Mouse (Mus musculus) erythroblast, embryonic 14.5 days (primary cell): ENCODE measurements around the gene Cacna1c. TPM values are rescaled to one million over a fixed set of nuclear protein-coding genes. Genes with fewer than 3 reads are reported as not detected.

ENCODE experiments used
- H3K27me3 ChIP-seq: 2 replicates; pipeline ENCODE4 v1.6.1; 2012; ENCODE audit warnings: inconsistent platforms; ENCODE audit not compliant: control insufficient read depth
- H3K36me3 ChIP-seq: 2 replicates; pipeline ENCODE4 v1.6.1; 2012; ENCODE audit warnings: mild to moderate bottlenecking, inconsistent platforms; ENCODE audit not compliant: control insufficient read depth
- H3K4me1 ChIP-seq: 2 replicates; pipeline ENCODE4 v1.6.1; 2012; ENCODE audit warnings: inconsistent platforms; ENCODE audit not compliant: control insufficient read depth
- H3K4me3 ChIP-seq: replicated peaks from 2 replicates; pipeline ENCODE3; 2012; ENCODE audit warnings: moderate library complexity, mild to moderate bottlenecking, inconsistent platforms
- H3K9me3 ChIP-seq: 2 replicates; pipeline ENCODE4 v1.6.1; 2012; ENCODE audit warnings: low read length, inconsistent platforms, mixed read lengths; ENCODE audit not compliant: control insufficient read depth
- GATA1 ChIP-seq: IDR thresholded peaks from 2 replicates; pipeline ENCODE4 v1.6.1; 2012; ENCODE audit warnings: low read length, inconsistent platforms, mixed read lengths
- TAL1 ChIP-seq: IDR thresholded peaks from 3 replicates; pipeline ENCODE4 v1.6.1; 2012; ENCODE audit warnings: low read length, inconsistent platforms, mixed read lengths
- polyA plus RNA-seq: library from polyadenylated mRNA; stranded (reverse); fragments of >175 nt; gene quantifications from 2 replicates; pipeline ENCODE4 v1.2.3, GENCODE M21; 2012

Gene Cacna1c
- polyA plus RNA-seq, 1 experiment = 0.14 TPM

GRCm38 (mm10) chr6:119180188-119180587 is 16.0 kb downstream of the Cacna1c start:
- TF ChIP-seq GATA1 (no peak), TAL1 (no peak)
- no peaks in the 10 kb centered on the region for H3K9me3 ChIP-seq
- H3K4me1 ChIP-seq = peaks cover 21% of the 10 kb centered on the region
- H3K27me3 ChIP-seq = no peaks in the 10 kb centered on the region
- no peak overlapping the region for H3K4me3 ChIP-seq
- H3K36me3 ChIP-seq = peaks cover 25% of the 10 kb centered on the region

DNA sequence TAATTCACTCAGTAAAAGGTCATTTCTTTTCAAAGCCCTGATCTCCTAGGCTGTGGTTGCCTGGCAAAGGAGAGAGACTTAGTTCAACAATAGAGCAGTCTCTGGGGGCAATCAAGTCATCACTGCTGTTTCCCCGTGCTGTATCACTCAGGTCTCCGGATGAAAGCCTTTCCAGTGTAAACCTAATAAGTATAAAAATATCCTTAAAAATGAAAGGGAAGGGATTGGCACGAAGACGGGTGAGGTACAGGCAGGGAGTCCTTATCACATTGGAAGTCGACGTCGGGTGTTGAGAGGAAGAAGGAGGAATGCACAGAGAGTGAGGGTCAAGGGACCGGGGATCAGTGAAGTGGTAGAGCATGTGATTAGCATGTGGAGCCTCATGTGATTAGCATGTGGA is 19.1 kb downstream of the Cacna1c start:
- Histone ChIP-seq H3K4me1 (peaks cover 29% of the 10 kb centered on the region), H3K27me3 (no peaks in the 10 kb centered on the region), H3K4me3 (no peak overlapping the region), H3K36me3 (peaks cover 8% of the 10 kb centered on the region), H3K9me3 (no peaks in the 10 kb centered on the region)
- no peak for TF ChIP-seq GATA1
- no peak for TF ChIP-seq TAL1

DNA sequence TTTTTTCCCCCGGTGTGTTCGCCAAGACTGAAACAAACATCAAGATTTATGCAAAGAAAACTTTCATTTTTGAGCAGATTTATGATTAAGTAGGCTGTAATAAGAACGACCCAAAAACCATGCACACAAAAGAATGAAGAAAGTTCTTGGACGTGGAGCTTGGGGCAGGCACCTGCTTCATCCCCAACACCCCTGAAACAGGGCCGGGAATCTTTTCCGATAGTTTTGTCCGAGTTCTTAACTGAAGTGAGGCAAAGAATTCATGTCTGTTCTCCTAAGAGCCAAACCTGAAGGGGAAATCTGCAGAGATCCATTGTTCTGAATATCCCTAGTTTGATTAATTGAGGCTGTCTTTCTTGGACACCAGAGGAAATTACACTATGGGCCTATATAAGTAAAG is 20.1 kb downstream of the Cacna1c start:
- Histone ChIP-seq H3K27me3 (no peaks in the 10 kb centered on the region), H3K36me3 (peaks cover 7% of the 10 kb centered on the region), H3K4me3 (peak overlapping the region; percentile 94), H3K9me3 (no peaks in the 10 kb centered on the region), H3K4me1 (peaks cover 31% of the 10 kb centered on the region)
- TF ChIP-seq TAL1 (no peak), GATA1 (no peak)

DNA sequence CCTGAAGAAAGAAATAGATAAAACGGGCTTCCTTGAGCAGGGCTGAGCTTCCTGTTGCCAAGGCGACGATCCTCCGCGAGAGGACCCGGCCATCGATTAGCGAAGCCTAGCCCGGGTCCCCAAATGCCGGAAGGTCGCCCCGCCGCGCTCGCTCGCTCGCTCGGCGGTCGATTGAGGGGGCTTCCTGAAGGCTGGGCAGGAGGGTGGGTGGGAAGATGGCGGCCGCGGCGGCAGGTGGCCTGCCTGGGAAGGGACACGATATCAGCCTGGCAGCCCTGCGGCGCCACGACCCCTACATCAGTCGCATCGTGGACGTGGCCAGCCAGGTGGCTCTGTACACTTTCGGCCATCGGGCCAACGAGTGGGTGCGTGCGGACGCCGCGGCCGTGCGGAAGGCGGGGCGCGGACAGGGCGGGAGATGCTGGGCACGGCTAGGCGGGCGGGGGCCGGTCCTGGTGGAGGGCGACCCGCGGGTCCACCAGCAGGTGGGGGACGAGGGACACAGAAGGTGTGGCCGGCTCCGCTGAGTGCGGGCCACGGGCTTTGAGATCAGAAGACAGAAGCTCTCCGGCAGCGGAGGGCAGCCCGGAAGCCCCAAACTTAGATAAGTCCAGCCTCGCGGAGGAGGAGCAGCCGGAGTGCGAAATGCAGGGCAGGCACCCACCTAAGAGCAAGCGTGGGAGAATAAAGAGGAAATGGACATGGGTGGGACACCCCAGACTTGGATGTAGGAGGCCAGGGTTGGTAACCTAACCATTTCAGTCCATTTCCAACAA is 21.0 kb downstream of the Cacna1c start, which contains the start of gene Dcp1b:
Gene Dcp1b (plus strand): TSS at position 176 of the 776 bp plus-strand sequence.
- Histone ChIP-seq H3K27me3 (no peaks in the 10 kb centered on the region), H3K9me3 (no peaks in the 10 kb centered on the region), H3K4me3 (peak within 1 kb of the TSS; percentile 94), H3K4me1 (peaks cover 31% of the 10 kb centered on the region), H3K36me3 (peaks cover 7% of the 10 kb centered on the region)
- TF ChIP-seq GATA1 (no peak), TAL1 (no peak)

GRCm38 (mm10) chr6:119174307-119175074 is 21.7 kb downstream of the Cacna1c start:
- Histone ChIP-seq H3K4me1 (peaks cover 31% of the 10 kb centered on the region), H3K4me3 (peak overlapping the region; percentile 94), H3K36me3 (peaks cover 4% of the 10 kb centered on the region; the same call in 1 of the 2 replicates), H3K27me3 (no peaks in the 10 kb centered on the region), H3K9me3 (no peaks in the 10 kb centered on the region)
- TF ChIP-seq GATA1 = no peak

DNA sequence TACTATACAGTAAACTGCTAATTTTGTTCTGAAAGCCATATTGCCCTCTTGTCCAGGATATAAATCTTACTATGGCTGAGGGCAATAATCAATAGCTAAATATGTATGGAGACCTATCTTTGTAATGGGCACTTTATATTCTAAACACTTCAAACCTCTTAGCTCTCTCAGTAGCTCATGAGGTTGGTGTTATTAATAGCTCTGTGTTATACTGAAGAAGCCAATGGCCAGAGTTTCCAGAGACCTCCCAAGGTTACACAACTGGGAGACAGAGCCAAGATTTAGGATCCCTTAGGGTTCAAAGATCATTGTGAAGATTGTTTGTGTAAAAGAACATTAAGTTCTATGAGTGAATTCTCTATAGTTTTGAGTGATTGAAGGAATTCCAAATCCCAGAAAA is 30.5 kb downstream of the Cacna1c start:
- no peaks in the 10 kb centered on the region for H3K36me3 ChIP-seq
- no peak overlapping the region for H3K4me3 ChIP-seq
- TF ChIP-seq TAL1 (no peak), GATA1 (no peak)
- H3K27me3 ChIP-seq = no peaks in the 10 kb centered on the region
- no peaks in the 10 kb centered on the region for H3K9me3 ChIP-seq
- no peaks in the 10 kb centered on the region for H3K4me1 ChIP-seq

DNA sequence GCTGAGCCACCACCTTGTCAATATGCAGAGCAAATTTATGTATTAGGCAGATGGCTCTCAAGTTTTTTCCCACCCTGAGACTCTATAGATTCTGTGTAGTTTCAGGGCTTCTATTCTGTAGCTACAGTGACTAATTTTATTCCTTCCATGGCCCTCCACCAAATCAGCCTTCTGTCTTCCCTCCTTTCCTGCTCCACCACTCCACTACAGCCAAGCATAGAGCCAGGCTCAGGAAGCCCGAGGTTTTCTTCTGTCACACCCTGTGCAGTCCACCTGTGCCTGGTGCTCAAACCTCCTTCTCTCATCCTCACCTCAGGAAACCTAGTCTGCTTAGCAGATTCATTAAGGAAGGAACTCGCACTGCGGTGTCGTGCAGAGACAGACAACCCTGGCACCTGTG is 51.1 kb downstream of the Cacna1c start:
- Histone ChIP-seq H3K9me3 (no peaks in the 10 kb centered on the region), H3K36me3 (no peaks in the 10 kb centered on the region), H3K4me3 (no peak overlapping the region), H3K27me3 (no peaks in the 10 kb centered on the region), H3K4me1 (no peaks in the 10 kb centered on the region)
- TF ChIP-seq GATA1 = no peak
- TF ChIP-seq TAL1 = no peak

DNA sequence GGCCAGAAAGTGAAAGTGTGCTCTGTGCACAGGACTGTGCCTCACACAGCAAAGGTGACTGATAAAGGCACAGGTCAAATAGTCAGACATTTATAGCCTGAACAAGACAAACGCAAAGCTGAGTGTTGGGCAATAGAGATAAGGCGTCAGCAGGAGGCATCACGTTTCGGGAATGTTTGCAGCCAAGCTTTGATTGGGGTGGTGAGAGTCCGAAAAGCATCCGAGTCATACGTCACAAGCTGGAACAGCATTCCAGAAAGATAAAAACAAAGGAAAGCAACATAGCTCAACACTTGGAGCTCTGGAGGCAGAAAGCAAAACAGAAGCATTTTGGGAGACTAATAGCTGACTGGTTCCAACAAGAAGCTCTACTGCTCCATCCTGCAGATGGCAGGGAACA is 56.7 kb downstream of the Cacna1c start:
- Histone ChIP-seq H3K9me3 (no peaks in the 10 kb centered on the region), H3K36me3 (no peaks in the 10 kb centered on the region)
- TF ChIP-seq TAL1 (no peak), GATA1 (no peak)

DNA sequence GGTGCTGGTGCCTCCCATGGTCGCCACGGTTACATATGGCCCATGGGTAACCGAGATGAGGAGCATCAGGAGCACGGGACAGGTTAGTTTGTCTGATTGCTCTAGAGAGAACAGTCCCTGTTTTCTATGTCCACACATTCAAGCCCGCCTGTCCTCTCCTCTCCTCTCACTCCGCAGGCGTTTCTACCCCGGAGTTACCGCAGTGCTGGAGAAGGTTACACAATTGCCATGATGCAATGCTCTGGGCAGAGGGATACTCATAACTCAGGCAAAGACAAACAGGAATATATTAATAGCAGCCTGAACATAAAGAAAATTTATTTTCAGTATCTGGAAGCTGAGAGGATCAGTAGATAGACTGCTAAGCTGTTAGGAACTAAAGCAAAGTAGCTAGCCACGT is 58.5 kb downstream of the Cacna1c start:
- Histone ChIP-seq H3K27me3 (no peaks in the 10 kb centered on the region), H3K9me3 (no peaks in the 10 kb centered on the region)
- TF ChIP-seq GATA1 (no peak), TAL1 (peak; percentile 11; the same call in 1 of the 3 replicates)

More for the DNA sequence above, 56.7 kb downstream of the Cacna1c start:
- H3K4me3 ChIP-seq = no peak overlapping the region
- H3K4me1 ChIP-seq = no peaks in the 10 kb centered on the region
- H3K27me3 ChIP-seq = no peaks in the 10 kb centered on the region

More for the DNA sequence above, 58.5 kb downstream of the Cacna1c start:
- Histone ChIP-seq H3K4me1 (no peaks in the 10 kb centered on the region), H3K4me3 (no peak overlapping the region), H3K36me3 (no peaks in the 10 kb centered on the region)
